Mouse (Mus musculus) lung, embryonic 14.5 days (tissue): ENCODE measurements around the gene Gm11938. TPM values are rescaled to one million over a fixed set of nuclear protein-coding genes. Genes with fewer than 3 reads are reported as not detected.
"Not testable (repeated sequence)": the region's sequence is repeated elsewhere in the genome, so short reads cannot be mapped to it uniquely, and the experiment has no call there.

ENCODE experiments used
- ATAC-seq: fragments of 200-750 bp; cut with Nextera tagmentation; 2 replicates; pipeline ENCODE4 v1.8.0; 2017; ENCODE audit warnings: mild to moderate bottlenecking, moderate TSS enrichment, moderate library complexity; ENCODE audit not compliant: insufficient read depth
- DNase-seq: peaks from one replicate; pipeline ENCODE4 v3.0.0-alpha.2; 2015
- H3K27ac ChIP-seq: fragments of 300-500 bp; sonication (generic); 2 replicates; pipeline ENCODE4 v1.5.1; 2014; ENCODE audit warnings: low read depth, mild to moderate bottlenecking, moderate library complexity
- H3K27me3 ChIP-seq: fragments of 300-500 bp; sonication (generic); 2 replicates; pipeline ENCODE4 v1.6.1; 2014; ENCODE audit warnings: low read length, control low read depth; ENCODE audit not compliant: insufficient read depth
- H3K36me3 ChIP-seq: fragments of 300-500 bp; sonication (generic); 2 replicates; pipeline ENCODE4 v1.6.1; 2014; ENCODE audit warnings: control low read depth; ENCODE audit not compliant: insufficient read depth
- H3K4me1 ChIP-seq: fragments of 300-500 bp; sonication (generic); 2 replicates; pipeline ENCODE4 v1.6.1; 2014; ENCODE audit warnings: antibody characterized with exemption, control low read depth; ENCODE audit not compliant: insufficient read depth
- H3K4me2 ChIP-seq: fragments of 300-500 bp; sonication (generic); 2 replicates; pipeline ENCODE4 v1.6.1; 2014; ENCODE audit warnings: mild to moderate bottlenecking
- H3K4me3 ChIP-seq: fragments of 300-500 bp; sonication (generic); 2 replicates; pipeline ENCODE4 v1.5.1; 2014; ENCODE audit warnings: low read depth, low read length
- H3K9ac ChIP-seq: fragments of 300-500 bp; sonication (generic); 2 replicates; pipeline ENCODE4 v1.6.1; 2014
- H3K9me3 ChIP-seq: fragments of 300-500 bp; sonication (generic); 2 replicates; pipeline ENCODE4 v1.6.1; 2016; ENCODE audit warnings: low read depth, low read length, control low read depth
- CTCF ChIP-seq: IDR thresholded peaks from 2 replicates; pipeline ENCODE4 v1.5.1; 2016; ENCODE audit warnings: antibody characterized with exemption, low read depth
- WGBS: fragments of 180-500 bp; shearing (Covaris S2); extraction: QIAGEN DNeasy Blood & Tissue Kit; methylation state at CpG from one replicate; pipeline ENCODE4 v1.1.7; 2014; 5-methylcytosine and 5-hydroxymethylcytosine counted together
- polyA plus RNA-seq: library from polyadenylated mRNA; unstranded; fragments of >200 nt; fragmentation: Nextera tagmentation; extraction: Ambion mirVana; gene quantifications from 2 replicates; pipeline ENCODE4 v1.2.1, GENCODE M21; 2014

Gm11938 gene
- polyA plus RNA-seq, 1 experiment from 2014 or later, result not detected

GRCm38 (mm10) chr11:99634653-99635134 lies 31.6 kb upstream of the Gm11938 start, which contains the start of gene Krtap4-2:
TSS of gene Krtap4-2 (minus strand) at chr11:99635084.
- Histone ChIP-seq H3K4me1 (no peaks in the 10 kb centered on the region), H3K9me3 (no peaks in the 10 kb centered on the region), H3K27me3 (no peaks in the 10 kb centered on the region), H3K36me3 (no peaks in the 10 kb centered on the region), H3K4me2 (no peak within 1 kb of the TSS), H3K9ac (no peak within 1 kb of the TSS), H3K4me3 (no peak within 1 kb of the TSS), H3K27ac (no peak within 1 kb of the TSS)
- TF ChIP-seq CTCF, result no peak
- no peak for DNase-seq
- WGBS, result 41% methylated on average over 8 of the region's 8 CpGs
- no peak for ATAC-seq

GRCm38 (mm10) chr11:99633293-99633692 lies 30.2 kb upstream of the Gm11938 start:
- Histone ChIP-seq H3K4me1 (no peaks in the 10 kb centered on the region), H3K27ac (no peak overlapping the region), H3K4me3 (no peak overlapping the region), H3K27me3 (no peaks in the 10 kb centered on the region), H3K9ac (no peak overlapping the region), H3K36me3 (no peaks in the 10 kb centered on the region), H3K4me2 (no peak overlapping the region), H3K9me3 (no peaks in the 10 kb centered on the region)
- WGBS, result 69% methylated on average over 2 of the region's 2 CpGs
- no peak for ATAC-seq
- no peak for TF ChIP-seq CTCF
- no peak for DNase-seq

GRCm38 (mm10) chr11:99630890-99631289 lies 27.8 kb upstream of the Gm11938 start:
- Histone ChIP-seq H3K4me2 (no peak overlapping the region), H3K9me3 (no peaks in the 10 kb centered on the region), H3K27me3 (no peaks in the 10 kb centered on the region), H3K4me1 (no peaks in the 10 kb centered on the region), H3K36me3 (no peaks in the 10 kb centered on the region), H3K4me3 (no peak overlapping the region), H3K27ac (no peak overlapping the region), H3K9ac (no peak overlapping the region)
- TF ChIP-seq CTCF, result no peak
- WGBS, result 44% methylated on average over 3 of the region's 3 CpGs
- DNase-seq (no peak), ATAC-seq (no peak)

- no peaks in the 10 kb centered on the region for H3K4me1 ChIP-seq
- no peaks in the 10 kb centered on the region for H3K36me3 ChIP-seq
- H3K27me3 ChIP-seq, result no peaks in the 10 kb centered on the region
- no peak for TF ChIP-seq CTCF
- DNase-seq (no peak), ATAC-seq (no peak)
- 77% methylated on average over 4 of the region's 4 CpGs for WGBS
- no peak within 1 kb of the TSS for H3K4me3 ChIP-seq
- no peak within 1 kb of the TSS for H3K9ac ChIP-seq
- no peak within 1 kb of the TSS for H3K4me2 ChIP-seq
- no peaks in the 10 kb centered on the region for H3K9me3 ChIP-seq
- H3K27ac ChIP-seq, result no peak within 1 kb of the TSS
Observed at GRCm38 (mm10) chr11:99628138-99628537, 25.0 kb upstream of the Gm11938 start, which contains the start of gene Krtap4-1. TSS of gene Krtap4-1 (minus strand) at chr11:99628238.

GRCm38 (mm10) chr11:99620335-99620734 lies 17.2 kb upstream of the Gm11938 start, which contains the start of gene Gm11562:
TSS of gene Gm11562 (minus strand) at chr11:99620435.
- Histone ChIP-seq H3K4me3 (no peak within 1 kb of the TSS), H3K4me2 (no peak within 1 kb of the TSS), H3K27me3 (no peaks in the 10 kb centered on the region), H3K9me3 (no peaks in the 10 kb centered on the region), H3K36me3 (no peaks in the 10 kb centered on the region), H3K9ac (no peak within 1 kb of the TSS), H3K27ac (no peak within 1 kb of the TSS), H3K4me1 (no peaks in the 10 kb centered on the region)
- 70% methylated on average over 2 of the region's 2 CpGs for WGBS
- no peak for DNase-seq
- TF ChIP-seq CTCF, result no peak
- no peak for ATAC-seq

GRCm38 (mm10) chr11:99614796-99615363 lies 11.8 kb upstream of the Gm11938 start, which contains the start of gene Krtap2-4:
TSS of gene Krtap2-4 (minus strand) at chr11:99614846.
- no peak within 1 kb of the TSS for H3K4me3 ChIP-seq
- H3K27ac ChIP-seq, result no peak within 1 kb of the TSS
- no peaks in the 10 kb centered on the region for H3K27me3 ChIP-seq
- DNase-seq, result no peak
- 58% methylated on average over 3 of the region's 3 CpGs for WGBS
- no peaks in the 10 kb centered on the region for H3K36me3 ChIP-seq
- no peak within 1 kb of the TSS for H3K9ac ChIP-seq
- no peak for ATAC-seq
- no peaks in the 10 kb centered on the region for H3K9me3 ChIP-seq
- H3K4me1 ChIP-seq, result no peaks in the 10 kb centered on the region
- TF ChIP-seq CTCF, result no peak
- no peak within 1 kb of the TSS for H3K4me2 ChIP-seq

- WGBS, result 54% methylated on average over 1 of the region's 2 CpGs
- not testable (repeated sequence) for DNase-seq, H3K36me3 ChIP-seq, H3K4me3 ChIP-seq, H3K27ac ChIP-seq, H3K27me3 ChIP-seq, H3K9me3 ChIP-seq, ATAC-seq, H3K4me1 ChIP-seq, H3K9ac ChIP-seq, H3K4me2 ChIP-seq
Observed at GRCm38 (mm10) chr11:99610089-99610488, 7.0 kb upstream of the Gm11938 start, which contains the start of gene Gm11937. TSS of gene Gm11937 (minus strand) at chr11:99610189.
